Mouse (Mus musculus) midbrain, postnatal 0 days (tissue): ENCODE measurements at regions not wholly inside any gene's neighbourhood (a gene's known extent, or its start where the extent isn't known, plus 50 kb on each side); places are given as distances from the start of the nearest gene placed in this dataset.
A peak's percentile ranks its signal among the peaks of the same experiment; 100 is the strongest.
"Not testable (repeated sequence)": the region's sequence is repeated elsewhere in the genome, so short reads cannot be mapped to it uniquely, and the experiment has no call there.

Experiments
- ATAC-seq: fragments of 200-750 bp; cut with Nextera tagmentation; 2 replicates; pipeline ENCODE4 v1.8.0; 2017; ENCODE audit warnings: moderate number of reproducible peaks, mild to moderate bottlenecking, moderate TSS enrichment, moderate library complexity; ENCODE audit not compliant: low FRiP score
- DNase-seq: peaks from one replicate; pipeline ENCODE4 v3.0.0-alpha.2; 2015; ENCODE audit warnings: low spot score
- H3K27ac ChIP-seq: fragments of 300-500 bp; sonication (generic); 2 replicates; pipeline ENCODE4 v1.5.1; 2014; ENCODE audit warnings: low read depth, mild to moderate bottlenecking, low read length, mixed read lengths
- H3K27me3 ChIP-seq: fragments of 300-500 bp; sonication (generic); 2 replicates; pipeline ENCODE4 v1.6.1; 2014; ENCODE audit warnings: low read length, control low read depth, mixed read lengths; ENCODE audit not compliant: insufficient read depth
- H3K36me3 ChIP-seq: fragments of 300-500 bp; sonication (generic); 2 replicates; pipeline ENCODE4 v1.6.1; 2014; ENCODE audit warnings: low read length, control low read depth, mixed read lengths; ENCODE audit not compliant: insufficient read depth
- H3K4me1 ChIP-seq: fragments of 300-500 bp; sonication (generic); 2 replicates; pipeline ENCODE4 v1.6.1; 2014; ENCODE audit warnings: mild to moderate bottlenecking, control low read depth, antibody characterized with exemption, low read length, mixed read lengths; ENCODE audit not compliant: insufficient read depth
- H3K4me2 ChIP-seq: fragments of 300-500 bp; sonication (generic); 2 replicates; pipeline ENCODE4 v1.6.1; 2014; ENCODE audit warnings: low read depth, mild to moderate bottlenecking, low read length, mixed read lengths; ENCODE audit not compliant: poor library complexity, severe bottlenecking
- H3K4me3 ChIP-seq: fragments of 300-500 bp; sonication (generic); 2 replicates; pipeline ENCODE4 v1.5.1; 2014; ENCODE audit warnings: low read depth, mild to moderate bottlenecking, low read length, moderate library complexity
- H3K9ac ChIP-seq: fragments of 300-500 bp; sonication (generic); replicated peaks from 2 replicates; pipeline ENCODE4 v1.6.1; 2014; ENCODE audit warnings: mild to moderate bottlenecking, low read length, moderate library complexity, mixed read lengths; ENCODE audit not compliant: poor library complexity, severe bottlenecking
- H3K9me3 ChIP-seq: fragments of 300-500 bp; sonication (generic); 2 replicates; pipeline ENCODE4 v1.6.1; 2016; ENCODE audit warnings: low read length, control low read depth
- CTCF ChIP-seq: IDR thresholded peaks from 2 replicates; pipeline ENCODE4 v1.5.1; 2016; ENCODE audit warnings: antibody characterized with exemption, mild to moderate bottlenecking
- WGBS: fragments of 180-500 bp; shearing (Covaris S2); extraction: QIAGEN DNeasy Blood & Tissue Kit; methylation state at CpG from one replicate; pipeline ENCODE4 v1.1.7; 2014; 5-methylcytosine and 5-hydroxymethylcytosine counted together

GRCm38 (mm10) chr6:68370010-68370409, 834.4 kb upstream of the Tacstd2 start:
- 82% methylated on average over 6 of the region's 6 CpGs for WGBS
- H3K9me3 ChIP-seq = no peaks in the 10 kb centered on the region
- ATAC-seq = no peak

GRCm38 (mm10) chr6:68339846-68340245, 804.2 kb upstream of the Tacstd2 start:
- Histone ChIP-seq H3K4me2 (no peak overlapping the region), H3K27me3 (no peaks in the 10 kb centered on the region), H3K9ac (no peak overlapping the region), H3K9me3 (no peaks in the 10 kb centered on the region), H3K27ac (no peak overlapping the region), H3K36me3 (no peaks in the 10 kb centered on the region), H3K4me1 (no peaks in the 10 kb centered on the region), H3K4me3 (no peak overlapping the region)
- WGBS = 83% methylated on average over 2 of the region's 2 CpGs
- ATAC-seq (no peak), DNase-seq (no peak)
- no peak for TF ChIP-seq CTCF

More at GRCm38 (mm10) chr6:68370010-68370409, 834.4 kb upstream of the Tacstd2 start:
- H3K9ac ChIP-seq = no peak overlapping the region
- no peaks in the 10 kb centered on the region for H3K27me3 ChIP-seq
- H3K4me2 ChIP-seq = no peak overlapping the region
- H3K4me1 ChIP-seq = no peaks in the 10 kb centered on the region
- no peak overlapping the region for H3K4me3 ChIP-seq
- DNase-seq = peak; percentile 5
- TF ChIP-seq CTCF = peak; percentile 47
- no peaks in the 10 kb centered on the region for H3K36me3 ChIP-seq
- no peak overlapping the region for H3K27ac ChIP-seq

- H3K27me3 ChIP-seq, H3K27ac ChIP-seq, H3K36me3 ChIP-seq, H3K4me2 ChIP-seq, ATAC-seq, H3K9me3 ChIP-seq, H3K4me3 ChIP-seq, H3K9ac ChIP-seq, DNase-seq, H3K4me1 ChIP-seq: not testable (repeated sequence)
Observed at GRCm38 (mm10) chr6:68339205-68339604, 803.6 kb upstream of the Tacstd2 start.

GRCm38 (mm10) chr6:68311409-68311808, 775.8 kb upstream of the Tacstd2 start:
- Histone ChIP-seq H3K27ac (no peak overlapping the region), H3K4me3 (no peak overlapping the region)
- DNase-seq = no peak

GRCm38 (mm10) chr6:68302133-68302532, 766.5 kb upstream of the Tacstd2 start:
- H3K27me3 ChIP-seq = no peaks in the 10 kb centered on the region
- H3K9me3 ChIP-seq = no peaks in the 10 kb centered on the region
- ATAC-seq = no peak
- no peaks in the 10 kb centered on the region for H3K4me1 ChIP-seq
- no peaks in the 10 kb centered on the region for H3K36me3 ChIP-seq
- H3K27ac ChIP-seq = no peak overlapping the region
- no peak overlapping the region for H3K4me3 ChIP-seq
- no peak for DNase-seq
- WGBS = 81% methylated on average over 1 of the region's 1 CpGs
- TF ChIP-seq CTCF = no peak
- no peak overlapping the region for H3K4me2 ChIP-seq
- no peak overlapping the region for H3K9ac ChIP-seq

More at GRCm38 (mm10) chr6:68311409-68311808, 775.8 kb upstream of the Tacstd2 start:
- no peak for ATAC-seq
- TF ChIP-seq CTCF = no peak
- Histone ChIP-seq H3K27me3 (no peaks in the 10 kb centered on the region), H3K4me1 (no peaks in the 10 kb centered on the region), H3K4me2 (no peak overlapping the region), H3K9me3 (no peaks in the 10 kb centered on the region), H3K36me3 (no peaks in the 10 kb centered on the region), H3K9ac (no peak overlapping the region)

- ATAC-seq (no peak), DNase-seq (no peak)
- Histone ChIP-seq H3K9me3 (no peaks in the 10 kb centered on the region), H3K9ac (no peak overlapping the region), H3K4me1 (no peaks in the 10 kb centered on the region), H3K4me2 (no peak overlapping the region), H3K27me3 (no peaks in the 10 kb centered on the region), H3K27ac (no peak overlapping the region), H3K36me3 (no peaks in the 10 kb centered on the region), H3K4me3 (no peak overlapping the region)
- no peak for TF ChIP-seq CTCF
- 65% methylated on average over 2 of the region's 2 CpGs for WGBS
Observed at GRCm38 (mm10) chr6:68256725-68257124, 721.1 kb upstream of the Tacstd2 start.

- 96% methylated on average over 2 of the region's 2 CpGs for WGBS
- no peak overlapping the region for H3K27ac ChIP-seq
- H3K27me3 ChIP-seq = no peaks in the 10 kb centered on the region
- H3K9me3 ChIP-seq = no peaks in the 10 kb centered on the region
- H3K9ac ChIP-seq = no peak overlapping the region
- no peak overlapping the region for H3K4me3 ChIP-seq
- no peaks in the 10 kb centered on the region for H3K4me1 ChIP-seq
- ATAC-seq = no peak
- no peak for DNase-seq
- H3K4me2 ChIP-seq = no peak overlapping the region
- TF ChIP-seq CTCF = no peak
- no peaks in the 10 kb centered on the region for H3K36me3 ChIP-seq
Observed at GRCm38 (mm10) chr6:68256151-68256550, 720.6 kb upstream of the Tacstd2 start.
